Comparison of ENCODE assay signal across 8 mouse cellular contexts in the genomic region with DNA sequence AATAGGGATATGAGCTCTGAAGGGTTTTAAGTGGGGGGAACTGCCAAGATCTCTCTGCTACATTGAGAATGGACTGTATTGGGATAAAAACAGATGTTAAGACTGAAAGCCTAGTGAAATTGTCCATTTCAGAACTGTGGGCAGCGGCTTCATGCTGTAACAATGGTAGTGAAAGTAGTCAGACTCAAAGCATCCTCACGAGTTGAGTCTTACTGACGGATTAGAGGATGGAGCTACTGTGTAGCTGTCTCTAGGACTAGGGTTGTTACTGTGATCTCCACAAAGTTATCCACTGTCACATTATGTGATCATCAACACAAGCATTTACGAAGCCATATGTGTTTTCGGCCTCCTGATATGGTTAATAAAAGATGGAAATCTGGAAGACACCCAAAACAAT. TPM values are rescaled to one million over a fixed set of nuclear protein-coding genes. Genes with fewer than 3 reads are reported as not detected.
DNase-seq lines count a peak whose midpoint lies in the region; ATAC-seq and TF ChIP-seq lines count a peak whose summit lies in the region.

No protein-coding gene starts in this region.

- H3K4me1 ChIP-seq in kidney, postnatal 0 days (replicated peaks; ENCODE audit: insufficient read depth, low read length): peaks cover 18% of the 10 kb centered on the region
- peaks cover 12% of the 10 kb centered on the region for H3K4me1 ChIP-seq in bone marrow macrophage, adult 2 months (ENCODE audit: control insufficient read depth, insufficient read depth, low read length)
- peaks cover 39% of the 10 kb centered on the region for H3K4me1 ChIP-seq in hindbrain, embryonic 15.5 days (replicated peaks)
- peaks cover 33% of the 10 kb centered on the region for H3K4me1 ChIP-seq in midbrain, embryonic 16.5 days (ENCODE audit: control insufficient read depth, insufficient read depth, low read length)

- no peak for TF ChIP-seq CTCF in kidney, postnatal 0 days (IDR thresholded peaks at IDR 0.05; ENCODE audit: low read depth)
- no peak for TF ChIP-seq CTCF in bone marrow macrophage, adult 2 months (IDR thresholded peaks at IDR 0.05; ENCODE audit: low read depth, low read length)

- peaks cover 20% of the 10 kb centered on the region for H3K36me3 ChIP-seq in kidney, postnatal 0 days (ENCODE audit: insufficient read depth, low read length)
- peaks cover 37% of the 10 kb centered on the region for H3K36me3 ChIP-seq in hindbrain, embryonic 15.5 days
- peaks cover 8% of the 10 kb centered on the region for H3K36me3 ChIP-seq in midbrain, embryonic 16.5 days (ENCODE audit: control insufficient read depth, insufficient read depth, low read length)

- DNase-seq in kidney, postnatal 0 days (ENCODE audit: low spot score): peak; percentile 12
- DNase-seq in kidney, postnatal 14 days: no peak
- no peak for DNase-seq in gastrocnemius, postnatal 4 days (ENCODE audit: low spot score in 2 of 2)
- DNase-seq in adrenal gland, postnatal 10 days: no peak
- no peak for DNase-seq in ovary, postnatal 36 days (ENCODE audit: low spot score)

- H3K27me3 ChIP-seq in kidney, postnatal 0 days (ENCODE audit: insufficient read depth, low read length): no peaks in the 10 kb centered on the region
- H3K27me3 ChIP-seq in hindbrain, embryonic 15.5 days: no peaks in the 10 kb centered on the region
- no peaks in the 10 kb centered on the region for H3K27me3 ChIP-seq in midbrain, embryonic 16.5 days (ENCODE audit: control insufficient read depth, insufficient read depth, low read depth, low read length)

- no peaks in the 10 kb centered on the region for H3K9me3 ChIP-seq in kidney, postnatal 0 days (replicated peaks; ENCODE audit: low read length)
- H3K9me3 ChIP-seq in hindbrain, embryonic 15.5 days: no peaks in the 10 kb centered on the region
- H3K9me3 ChIP-seq in midbrain, embryonic 16.5 days (replicated peaks; ENCODE audit: control insufficient read depth, low read length, poor library complexity, severe bottlenecking): no peaks in the 10 kb centered on the region

- WGBS in kidney, postnatal 0 days: 36% methylated on average over 5 of the region's 5 CpGs
- 44% methylated on average over 5 of the region's 5 CpGs for WGBS in hindbrain, embryonic 15.5 days
- WGBS in midbrain, embryonic 16.5 days: 38% methylated on average over 5 of the region's 5 CpGs

- H3K27ac ChIP-seq in kidney, postnatal 0 days: peak overlapping the region; percentile 97; the same call in 1 of the 2 replicates
- no peak overlapping the region for H3K27ac ChIP-seq in bone marrow macrophage, adult 2 months (ENCODE audit: insufficient read depth, low read depth, low read length)
- H3K27ac ChIP-seq in hindbrain, embryonic 15.5 days (replicated peaks): peak overlapping the region; percentile 95
- H3K27ac ChIP-seq in midbrain, embryonic 16.5 days (ENCODE audit: low read length): peak overlapping the region; percentile 92; the same call in 1 of the 2 replicates

- no peak for TF ChIP-seq POLR2A in bone marrow macrophage, adult 2 months (IDR thresholded peaks at IDR 0.05; ENCODE audit: borderline replicate concordance, low read depth, low read length)

- H3K4me2 ChIP-seq in kidney, postnatal 0 days (ENCODE audit: low read length): peak overlapping the region; percentile 58
- peak overlapping the region; percentile 63 for H3K4me2 ChIP-seq in hindbrain, embryonic 15.5 days
- H3K4me2 ChIP-seq in midbrain, embryonic 16.5 days (ENCODE audit: low read length): peak overlapping the region; percentile 88

- H3K9ac ChIP-seq in kidney, postnatal 0 days (ENCODE audit: low read depth, low read length): peak overlapping the region; percentile 95
- peak overlapping the region; percentile 95 for H3K9ac ChIP-seq in hindbrain, embryonic 15.5 days
- H3K9ac ChIP-seq in midbrain, embryonic 16.5 days (ENCODE audit: low read depth, low read length): peak overlapping the region; percentile 96

- ATAC-seq in kidney, postnatal 0 days (replicated peaks; ENCODE audit: low FRiP score, low read depth): no peak
- ATAC-seq in hindbrain, embryonic 15.5 days (ENCODE audit: low FRiP score, low read depth): no peak
- no peak for ATAC-seq in midbrain, embryonic 16.5 days

- peak overlapping the region; percentile 80 for H3K4me3 ChIP-seq in kidney, postnatal 0 days (replicated peaks; ENCODE audit: low read depth, low read length)
- H3K4me3 ChIP-seq in bone marrow macrophage, adult 2 months (ENCODE audit: insufficient read depth, low read length): peak overlapping the region; percentile 100
- peak overlapping the region; percentile 89 for H3K4me3 ChIP-seq in hindbrain, embryonic 15.5 days
- peak overlapping the region; percentile 59 for H3K4me3 ChIP-seq in midbrain, embryonic 16.5 days (ENCODE audit: low read depth, low read length)

RNA-seq across cellular contexts. Expression of a gene that starts 1.0 kb away (rescaled TPM):
- polyA plus RNA-seq in kidney, postnatal 0 days (2015; fragmentation: Nextera tagmentation; extraction: Ambion mirVana): 98.2 and 102 TPM in 2 replicates
- polyA plus RNA-seq in bone marrow macrophage, adult 2 months (2012; ENCODE audit: insufficient read depth, insufficient read length, missing spikeins): 11.7 and 16.3 TPM in 2 replicates
- polyA plus RNA-seq in hindbrain, embryonic 15.5 days (2015; fragmentation: Nextera tagmentation; extraction: Ambion mirVana): 94.0 and 100 TPM in 2 replicates
- 89.7 and 90.9 TPM in 2 replicates for polyA plus RNA-seq in midbrain, embryonic 16.5 days (2015; fragmentation: Nextera tagmentation; extraction: Ambion mirVana)
- total RNA-seq in gastrocnemius, postnatal 4 days (2021): 10 to 100 TPM; 45.4 to 50.6 TPM
- total RNA-seq in adrenal gland, postnatal 10 days (2021): 10 to 100 TPM; 59.0 to 60.8 TPM

RNA-seq across cellular contexts. Expression of a gene that starts 1.7 kb away (rescaled TPM):
- polyA plus RNA-seq in kidney, postnatal 0 days (2015; fragmentation: Nextera tagmentation; extraction: Ambion mirVana): 756 and 779 TPM in 2 replicates
- polyA plus RNA-seq in bone marrow macrophage, adult 2 months (2012; ENCODE audit: insufficient read depth, insufficient read length, missing spikeins): 323 and 358 TPM in 2 replicates
- 499 and 527 TPM in 2 replicates for polyA plus RNA-seq in hindbrain, embryonic 15.5 days (2015; fragmentation: Nextera tagmentation; extraction: Ambion mirVana)
- 543 and 547 TPM in 2 replicates for polyA plus RNA-seq in midbrain, embryonic 16.5 days (2015; fragmentation: Nextera tagmentation; extraction: Ambion mirVana)
- total RNA-seq in gastrocnemius, postnatal 4 days (2021): 100 to 1,000 TPM; 452 to 496 TPM
- 100 to 1,000 TPM; 533 to 569 TPM for total RNA-seq in adrenal gland, postnatal 10 days (2021)

RNA-seq across cellular contexts. Expression of a gene that starts 15.3 kb away (rescaled TPM):
- 0.86 and 0.91 TPM in 2 replicates for polyA plus RNA-seq in kidney, postnatal 0 days (2015; fragmentation: Nextera tagmentation; extraction: Ambion mirVana)
- 1.8 TPM in 2 replicates for polyA plus RNA-seq in bone marrow macrophage, adult 2 months (2012; ENCODE audit: insufficient read depth, insufficient read length, missing spikeins)
- 3.7 and 4.2 TPM in 2 replicates for polyA plus RNA-seq in hindbrain, embryonic 15.5 days (2015; fragmentation: Nextera tagmentation; extraction: Ambion mirVana)
- 3.8 and 5.8 TPM in 2 replicates for polyA plus RNA-seq in midbrain, embryonic 16.5 days (2015; fragmentation: Nextera tagmentation; extraction: Ambion mirVana)
- 1 to 10 TPM; 1.2 to 1.8 TPM for total RNA-seq in gastrocnemius, postnatal 4 days (2021)
- total RNA-seq in adrenal gland, postnatal 10 days (2021): 1 to 10 TPM in 1 of 2 experiments, under 1 TPM in 1; 0.75 to 2.8 TPM

RNA-seq across cellular contexts. Expression of a gene that starts 25.7 kb away (rescaled TPM):
- 0.24 and 0.31 TPM in 2 replicates for polyA plus RNA-seq in kidney, postnatal 0 days (2015; fragmentation: Nextera tagmentation; extraction: Ambion mirVana)
- polyA plus RNA-seq in bone marrow macrophage, adult 2 months (2012; ENCODE audit: insufficient read depth, insufficient read length, missing spikeins): 16.9 and 17.2 TPM in 2 replicates
- 0.17 and 0.25 TPM in 2 replicates for polyA plus RNA-seq in hindbrain, embryonic 15.5 days (2015; fragmentation: Nextera tagmentation; extraction: Ambion mirVana)
- polyA plus RNA-seq in midbrain, embryonic 16.5 days (2015; fragmentation: Nextera tagmentation; extraction: Ambion mirVana): 0.12 and 0.30 TPM in 2 replicates
- total RNA-seq in gastrocnemius, postnatal 4 days (2021): under 1 TPM; 0.65 to 0.71 TPM
- 1 to 10 TPM; 1.6 TPM for total RNA-seq in adrenal gland, postnatal 10 days (2021)

RNA-seq across cellular contexts. Expression of a gene that starts 56.2 kb away (rescaled TPM):
- polyA plus RNA-seq in kidney, postnatal 0 days (2015; fragmentation: Nextera tagmentation; extraction: Ambion mirVana): 0.13 and 0.41 TPM in 2 replicates
- polyA plus RNA-seq in bone marrow macrophage, adult 2 months (2012; ENCODE audit: insufficient read depth, insufficient read length, missing spikeins): not detected in 2 replicates
- polyA plus RNA-seq in hindbrain, embryonic 15.5 days (2015; fragmentation: Nextera tagmentation; extraction: Ambion mirVana): 6.9 and 7.6 TPM in 2 replicates
- 6.4 and 7.3 TPM in 2 replicates for polyA plus RNA-seq in midbrain, embryonic 16.5 days (2015; fragmentation: Nextera tagmentation; extraction: Ambion mirVana)
- not detected for total RNA-seq in gastrocnemius, postnatal 4 days (2021)
- not detected for total RNA-seq in adrenal gland, postnatal 10 days (2021)
